Mouse (Mus musculus) embryonic facial prominence, embryonic 10.5 days (tissue): ENCODE results near the gene Olfr519. TPM values are rescaled to one million over a fixed set of nuclear protein-coding genes. Genes with fewer than 3 reads are reported as not detected.
A peak's percentile ranks its signal among the peaks of the same experiment; 100 is the strongest.

Experiments
- DNase-seq: peaks from one replicate; pipeline ENCODE4 v3.0.0-alpha.2; 2017; ENCODE audit warnings: low spot score
- H3K27ac ChIP-seq: fragments of 300-500 bp; sonication (generic); replicated peaks from 2 replicates; pipeline ENCODE4 v1.5.1; 2016; ENCODE audit warnings: mild to moderate bottlenecking
- H3K27me3 ChIP-seq: fragments of 300-500 bp; sonication (generic); replicated peaks from 2 replicates; pipeline ENCODE4 v1.6.1; 2016; ENCODE audit warnings: low read depth, mild to moderate bottlenecking; ENCODE audit not compliant: poor library complexity, severe bottlenecking
- H3K36me3 ChIP-seq: fragments of 300-500 bp; sonication (generic); replicated peaks from 2 replicates; pipeline ENCODE4 v1.6.1; 2016; ENCODE audit warnings: mild to moderate bottlenecking, moderate library complexity
- H3K4me1 ChIP-seq: fragments of 300-500 bp; sonication (generic); 2 replicates; pipeline ENCODE4 v1.6.1; 2016
- H3K4me3 ChIP-seq: fragments of 300-500 bp; sonication (generic); 2 replicates; pipeline ENCODE4 v1.5.1; 2016; ENCODE audit warnings: mild to moderate bottlenecking, moderate library complexity
- H3K9me3 ChIP-seq: fragments of 300-500 bp; sonication (generic); 2 replicates; pipeline ENCODE4 v1.6.1; 2016; ENCODE audit warnings: mild to moderate bottlenecking
- WGBS: fragments of 180-500 bp; shearing (Covaris S2); methylation state at CpG from one replicate; pipeline ENCODE4 v1.1.7; 2016; 5-methylcytosine and 5-hydroxymethylcytosine counted together
- polyA plus RNA-seq: library from polyadenylated mRNA; unstranded; fragments of >200 nt; fragmentation: Nextera tagmentation; extraction: Ambion mirVana; gene quantifications from 2 replicates; pipeline ENCODE4 v1.2.1, GENCODE M21; 2016

Olfr519 gene
- polyA plus RNA-seq = not detected in 2 replicates

GRCm38 (mm10) chr7:108894320-108894719, at the start of gene Olfr519:
Olfr519 (minus strand) TSS chr7:108894420.
- no peaks in the 10 kb centered on the region for H3K9me3 ChIP-seq
- WGBS = 86% methylated on average over 5 of the region's 5 CpGs
- no peaks in the 10 kb centered on the region for H3K4me1 ChIP-seq
- H3K27me3 ChIP-seq = no peaks in the 10 kb centered on the region
- no peak within 1 kb of the TSS for H3K27ac ChIP-seq
- no peak within 1 kb of the TSS for H3K4me3 ChIP-seq
- no peaks in the 10 kb centered on the region for H3K36me3 ChIP-seq
- no peak for DNase-seq

DNA sequence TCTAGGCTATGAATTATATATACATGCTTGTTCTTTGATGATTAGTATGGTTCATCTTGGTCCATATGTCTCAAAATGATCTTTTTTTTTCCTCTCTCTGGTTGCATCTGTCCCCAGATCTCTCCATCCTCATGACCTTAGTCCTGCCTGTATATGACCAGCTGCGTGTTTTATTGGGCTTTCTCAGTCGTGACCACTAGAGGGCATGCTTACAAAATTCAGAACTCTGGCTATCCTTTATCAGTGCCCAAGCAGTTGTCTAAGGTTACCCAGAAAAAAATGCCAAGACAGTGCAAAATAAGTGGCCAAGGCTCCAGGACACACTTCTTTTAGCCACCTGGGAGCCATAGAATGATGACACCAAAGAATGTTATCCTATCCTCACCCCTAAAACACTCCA, 49.8 kb upstream of the Olfr519 start:
- H3K4me1 ChIP-seq = no peaks in the 10 kb centered on the region
- no peak overlapping the region for H3K4me3 ChIP-seq
- H3K27me3 ChIP-seq = peaks cover 6% of the 10 kb centered on the region
- peak; percentile 48 for DNase-seq
- no peak overlapping the region for H3K27ac ChIP-seq
- H3K36me3 ChIP-seq = peaks cover 71% of the 10 kb centered on the region
- no peaks in the 10 kb centered on the region for H3K9me3 ChIP-seq
- WGBS = 9% methylated on average over 2 of the region's 2 CpGs

DNA sequence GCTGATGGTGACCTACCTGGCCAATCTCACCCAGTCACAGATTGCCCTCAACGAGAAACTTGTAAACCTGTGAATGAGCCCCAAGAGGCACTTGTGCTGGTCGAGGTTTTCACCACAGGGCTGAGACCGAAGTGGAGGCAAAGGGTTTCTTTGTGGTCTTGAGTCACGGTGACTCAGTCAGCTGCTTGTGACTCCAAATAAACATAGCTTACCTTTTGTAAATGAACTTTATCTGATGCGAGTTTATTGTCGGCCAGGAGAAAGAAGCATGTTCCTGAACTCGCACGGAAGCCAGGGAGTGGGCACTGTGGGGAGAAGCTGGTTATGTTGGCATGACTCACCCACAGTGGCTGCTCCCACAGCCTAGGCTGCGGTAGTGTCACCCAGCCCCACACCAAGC, 47.2 kb upstream of the Olfr519 start:
- DNase-seq = no peak
- Histone ChIP-seq H3K36me3 (peaks cover 97% of the 10 kb centered on the region), H3K9me3 (no peaks in the 10 kb centered on the region), H3K4me1 (no peaks in the 10 kb centered on the region), H3K4me3 (no peak overlapping the region), H3K27me3 (no peaks in the 10 kb centered on the region), H3K27ac (no peak overlapping the region)
- WGBS = 94% methylated on average over 9 of the region's 9 CpGs

DNA sequence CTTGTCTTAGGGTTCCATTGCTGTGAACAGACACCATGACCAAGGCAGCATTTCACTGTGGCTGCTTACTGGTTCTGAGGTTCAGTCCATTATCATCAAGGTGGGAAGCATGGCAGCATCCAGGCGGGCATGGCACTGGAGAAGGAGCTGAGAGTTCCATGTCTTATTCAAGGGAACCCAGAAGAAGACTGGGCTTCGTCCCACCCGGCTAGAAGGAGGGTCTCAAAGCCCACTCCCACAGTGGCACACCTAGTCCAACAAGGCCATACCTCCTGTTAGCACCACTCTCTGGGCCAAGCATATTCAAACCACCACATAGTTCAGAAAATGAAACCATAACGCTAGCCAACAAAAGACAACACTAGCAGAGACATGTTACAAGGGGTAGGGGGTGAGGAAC, 42.4 kb upstream of the Olfr519 start:
- peaks cover 12% of the 10 kb centered on the region for H3K4me1 ChIP-seq
- H3K27ac ChIP-seq = no peak overlapping the region
- WGBS = 91% methylated on average over 4 of the region's 4 CpGs
- H3K27me3 ChIP-seq = no peaks in the 10 kb centered on the region
- H3K36me3 ChIP-seq = peaks cover 62% of the 10 kb centered on the region
- no peak for DNase-seq
- H3K4me3 ChIP-seq = no peak overlapping the region
- H3K9me3 ChIP-seq = no peaks in the 10 kb centered on the region

DNA sequence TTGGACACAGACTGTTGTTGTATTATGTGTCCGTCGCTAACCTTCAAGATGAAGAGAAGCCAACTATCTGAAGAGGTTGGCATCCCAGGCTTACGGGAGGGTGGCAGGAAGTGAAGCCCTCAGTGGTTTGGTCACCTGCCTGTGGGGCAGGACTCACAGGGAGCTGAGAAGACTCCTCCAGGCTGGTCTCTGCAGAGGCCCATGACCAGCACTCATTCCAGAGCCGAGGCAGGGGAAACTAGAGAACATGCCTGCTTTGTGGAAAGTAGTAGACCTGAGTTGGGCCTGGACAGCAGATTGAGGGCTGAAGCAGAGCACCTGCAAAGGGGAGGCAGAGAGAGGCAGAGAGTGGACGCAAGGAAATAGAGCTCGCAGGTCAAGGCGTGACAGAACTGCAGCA, 41.2 kb upstream of the Olfr519 start:
- WGBS = 86% methylated on average over 7 of the region's 7 CpGs
- H3K4me1 ChIP-seq = peaks cover 12% of the 10 kb centered on the region
- H3K4me3 ChIP-seq = peak overlapping the region; percentile 98
- no peaks in the 10 kb centered on the region for H3K9me3 ChIP-seq
- no peaks in the 10 kb centered on the region for H3K27me3 ChIP-seq
- DNase-seq = no peak
- H3K36me3 ChIP-seq = peaks cover 51% of the 10 kb centered on the region
- H3K27ac ChIP-seq = no peak overlapping the region; the same call in 1 of the 2 replicates

- H3K9me3 ChIP-seq = no peaks in the 10 kb centered on the region
- H3K36me3 ChIP-seq = peaks cover 45% of the 10 kb centered on the region
- peak overlapping the region; percentile 96 for H3K27ac ChIP-seq
- DNase-seq = no peak
- peak overlapping the region; percentile 98 for H3K4me3 ChIP-seq
- H3K27me3 ChIP-seq = no peaks in the 10 kb centered on the region
- H3K4me1 ChIP-seq = peaks cover 12% of the 10 kb centered on the region
- 5% methylated on average over 8 of the region's 8 CpGs for WGBS
Measured at GRCm38 (mm10) chr7:108934836-108935235, 40.6 kb upstream of the Olfr519 start.

GRCm38 (mm10) chr7:108933794-108934731, 39.8 kb upstream of the Olfr519 start, which contains the start of gene Eif3f:
Eif3f (plus strand) TSS chr7:108934417.
- no peaks in the 10 kb centered on the region for H3K9me3 ChIP-seq
- peaks cover 37% of the 10 kb centered on the region for H3K36me3 ChIP-seq
- no peaks in the 10 kb centered on the region for H3K27me3 ChIP-seq
- peak within 1 kb of the TSS; percentile 98 for H3K4me3 ChIP-seq
- H3K4me1 ChIP-seq = peaks cover 12% of the 10 kb centered on the region
- 2% methylated on average over 50 of the region's 50 CpGs for WGBS
- H3K27ac ChIP-seq = peak within 1 kb of the TSS; percentile 96
- DNase-seq = peak; percentile 91

GRCm38 (mm10) chr7:108929726-108930393, 35.6 kb upstream of the Olfr519 start, which contains the start of gene Nlrp10:
Nlrp10 (minus strand) TSS chr7:108930178.
- Histone ChIP-seq H3K27me3 (no peaks in the 10 kb centered on the region), H3K27ac (no peak within 1 kb of the TSS), H3K9me3 (no peaks in the 10 kb centered on the region), H3K4me3 (no peak within 1 kb of the TSS), H3K4me1 (no peaks in the 10 kb centered on the region; the same call in 1 of the 2 replicates), H3K36me3 (no peaks in the 10 kb centered on the region)
- WGBS = 80% methylated on average over 6 of the region's 6 CpGs
- no peak for DNase-seq

DNA sequence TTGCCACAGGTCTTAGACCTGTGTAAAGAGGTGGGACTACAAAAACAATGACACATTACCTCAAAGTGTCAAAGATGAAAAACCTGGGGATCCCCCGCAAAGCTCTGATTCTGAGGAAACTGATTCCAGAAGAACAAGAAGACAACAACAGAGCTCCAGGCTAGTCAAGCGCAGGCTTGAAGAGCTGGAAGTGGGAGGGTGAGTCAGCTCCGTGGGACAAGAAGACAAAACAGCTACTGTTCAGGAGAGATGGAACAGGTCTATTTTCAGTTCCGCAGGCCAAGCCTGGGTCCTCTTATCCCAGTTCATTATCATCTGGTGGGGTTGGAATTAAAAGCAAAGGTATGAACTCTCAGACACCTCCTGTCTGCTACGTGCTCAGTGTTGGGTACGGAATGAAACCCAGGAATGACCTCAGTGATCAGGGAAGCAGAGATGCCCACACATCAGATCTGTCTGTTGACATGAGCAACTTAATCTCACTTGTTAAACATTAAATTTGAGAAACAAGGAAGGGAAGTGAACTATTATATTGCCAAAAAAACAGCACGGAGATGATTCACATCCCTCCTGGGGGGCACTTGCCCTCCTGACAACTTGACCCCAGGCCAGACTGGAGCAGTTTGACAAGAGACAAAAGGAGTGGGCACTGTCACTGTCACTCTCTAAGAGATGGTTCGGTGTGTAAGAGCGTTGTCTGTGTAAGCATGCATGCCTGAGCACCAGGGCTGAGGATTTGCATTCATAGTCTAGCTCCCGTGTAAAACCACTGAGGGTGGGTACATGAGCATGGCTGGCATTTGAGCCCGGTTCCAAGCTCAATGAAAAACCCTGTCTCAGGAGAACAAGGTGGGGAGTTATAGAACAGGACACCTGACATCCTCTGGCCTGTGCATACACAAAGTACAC, 34.3 kb upstream of the Olfr519 start:
- Histone ChIP-seq H3K4me1 (no peaks in the 10 kb centered on the region), H3K36me3 (no peaks in the 10 kb centered on the region), H3K4me3 (no peak overlapping the region), H3K27ac (no peak overlapping the region), H3K9me3 (no peaks in the 10 kb centered on the region), H3K27me3 (no peaks in the 10 kb centered on the region)
- DNase-seq = no peak
- 77% methylated on average over 11 of the region's 11 CpGs for WGBS

GRCm38 (mm10) chr7:108927043-108927442, 32.8 kb upstream of the Olfr519 start:
- no peaks in the 10 kb centered on the region for H3K27me3 ChIP-seq
- no peak overlapping the region for H3K27ac ChIP-seq
- no peak overlapping the region for H3K4me3 ChIP-seq
- no peaks in the 10 kb centered on the region for H3K4me1 ChIP-seq
- H3K36me3 ChIP-seq = no peaks in the 10 kb centered on the region
- no peak for DNase-seq
- no peaks in the 10 kb centered on the region for H3K9me3 ChIP-seq
- WGBS = 76% methylated on average over 4 of the region's 4 CpGs

GRCm38 (mm10) chr7:108903969-108904368, 9.7 kb upstream of the Olfr519 start:
- Histone ChIP-seq H3K4me3 (no peak overlapping the region), H3K27me3 (no peaks in the 10 kb centered on the region), H3K27ac (no peak overlapping the region), H3K36me3 (no peaks in the 10 kb centered on the region), H3K9me3 (no peaks in the 10 kb centered on the region), H3K4me1 (no peaks in the 10 kb centered on the region)
- WGBS = 80% methylated on average over 2 of the region's 2 CpGs
- DNase-seq = no peak

- WGBS = 87% methylated on average over 4 of the region's 4 CpGs
- H3K36me3 ChIP-seq = no peaks in the 10 kb centered on the region
- H3K9me3 ChIP-seq = no peaks in the 10 kb centered on the region
- H3K4me3 ChIP-seq = no peak within 1 kb of the TSS
- DNase-seq = no peak
- no peaks in the 10 kb centered on the region for H3K27me3 ChIP-seq
- no peak within 1 kb of the TSS for H3K27ac ChIP-seq
- H3K4me1 ChIP-seq = no peaks in the 10 kb centered on the region
Measured at GRCm38 (mm10) chr7:108884906-108885305, 9.3 kb downstream of the Olfr519 start, which contains the start of gene Olfr518. Olfr518 (minus strand) TSS chr7:108885006.
